In the genomic region with DNA sequence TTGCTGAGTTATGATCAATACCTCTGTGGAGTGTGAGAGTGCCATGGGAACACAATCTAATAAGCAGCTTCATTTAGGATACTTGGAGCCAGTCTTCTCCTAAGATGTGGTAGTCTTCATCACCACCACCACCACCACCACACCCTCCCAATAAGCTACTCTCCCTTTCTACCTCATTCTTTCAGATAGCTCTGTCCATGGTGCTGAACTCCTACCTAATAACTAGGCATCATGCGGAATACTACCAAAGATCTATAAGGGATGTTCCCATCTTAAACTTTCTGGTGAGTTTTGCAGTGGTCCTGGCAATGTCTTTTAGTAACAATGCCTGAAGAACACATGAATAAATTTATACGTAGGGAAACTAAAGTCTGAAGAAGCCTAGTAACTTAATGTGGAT, we compare ENCODE assay signal across 11 mouse cellular contexts.
DNase-seq lines count a peak whose midpoint lies in the region.
"Had no signal": no experiment of that assay in that cellular context is flagged by ENCODE, and none has a peak within 500 bp of the region (broad histone marks: within the 10 kb centered on the region; RNA-seq: fewer than 3 reads in every experiment).

No protein-coding gene starts in this region.

- DNase-seq in adrenal gland, postnatal 14 days: peak; percentile 6
- DNase-seq in adrenal gland, postnatal 25 days: no peak
- DNase-seq in lung, postnatal 10 days: peak; percentile 19
- DNase-seq in lung, postnatal 25 days (ENCODE audit: low spot score): no peak
- DNase-seq in embryo, embryonic 10.5 days (ENCODE audit: low spot score): peak; percentile 75
- DNase-seq in mesoderm, embryonic 11.5 days (ENCODE audit: low read depth, low spot score): peak; percentile 61
- no peak for DNase-seq in right cerebral cortex, adult 2 months (ENCODE audit: low spot score in 2 of 2)
- no peak for DNase-seq in ovary, postnatal 10 days (ENCODE audit: low spot score)
- DNase-seq: cerebellum, postnatal 36 days; heart, adult 11 months; right cerebral cortex, adult 18-20 months had no signal

Comparison
In these comparisons a context has a peak if more than half of its experiments do, and no peak if none do; other contexts are left out.
1. DNase-seq: peak in adrenal gland, postnatal 14 days (single experiment), lung, postnatal 10 days (single experiment), embryo, embryonic 10.5 days (single experiment) and mesoderm, embryonic 11.5 days (single experiment); none in adrenal gland, postnatal 25 days (single experiment), lung, postnatal 25 days (single experiment), right cerebral cortex, adult 2 months (0 of 2) and ovary, postnatal 10 days (single experiment).